Mouse (Mus musculus): ENCODE data around the gene Gpr88. TPM values are rescaled to one million over a fixed set of nuclear protein-coding genes. Genes with fewer than 3 reads are reported as not detected.
A peak's percentile ranks its signal among the peaks of the same experiment; 100 is the strongest.

The Gpr88 gene
- polyA plus RNA-seq, 1 experiment from 2014 or later: 0.30 TPM

- no peaks in the 10 kb centered on the region for H3K27me3 ChIP-seq (ENCODE audit: insufficient read depth, low read length)
- 80% methylated on average over 6 of the region's 6 CpGs for WGBS
- TF ChIP-seq CTCF (IDR thresholded peaks at IDR 0.05; ENCODE audit: low read depth): no peak
- no peak overlapping the region for H3K4me3 ChIP-seq (replicated peaks; ENCODE audit: low read depth, low read length)
- no peak overlapping the region for H3K9ac ChIP-seq (ENCODE audit: low read depth, low read length)
- 0 out of 2 replicates have a peak, but pooled peaks cover 3% of the 10 kb centered on the region for H3K36me3 ChIP-seq (ENCODE audit: insufficient read depth, low read length)
- H3K9me3 ChIP-seq (replicated peaks; ENCODE audit: low read length): no peaks in the 10 kb centered on the region
- ATAC-seq (replicated peaks; ENCODE audit: low FRiP score, low read depth): no peak
- no peaks in the 10 kb centered on the region for H3K4me1 ChIP-seq (replicated peaks; ENCODE audit: insufficient read depth, low read length)
- no peak for DNase-seq (ENCODE audit: low spot score)
- H3K27ac ChIP-seq: no peak overlapping the region
- H3K4me2 ChIP-seq (ENCODE audit: low read length): no peak overlapping the region
Measured at GRCm38 (mm10) chr3:116271679-116272078, 18.4 kb upstream of the Gpr88 start.

GRCm38 (mm10) chr3:116267036-116267654, 13.8 kb upstream of the Gpr88 start:
- H3K4me2 ChIP-seq (ENCODE audit: low read length): no peak overlapping the region
- H3K27ac ChIP-seq: no peak overlapping the region
- no peaks in the 10 kb centered on the region for H3K4me1 ChIP-seq (replicated peaks; ENCODE audit: insufficient read depth, low read length)
- DNase-seq (ENCODE audit: low spot score) (no peak), ATAC-seq (replicated peaks; ENCODE audit: low FRiP score, low read depth) (0 out of 2 replicates have a peak, but pooled peaks have one; percentile 43)
- WGBS: 94% methylated on average over 2 of the region's 2 CpGs
- H3K9me3 ChIP-seq (replicated peaks; ENCODE audit: low read length): no peaks in the 10 kb centered on the region
- no peaks in the 10 kb centered on the region for H3K36me3 ChIP-seq (ENCODE audit: insufficient read depth, low read length)
- no peak overlapping the region for H3K9ac ChIP-seq (ENCODE audit: low read depth, low read length)
- no peaks in the 10 kb centered on the region for H3K27me3 ChIP-seq (ENCODE audit: insufficient read depth, low read length)
- H3K4me3 ChIP-seq (replicated peaks; ENCODE audit: low read depth, low read length): no peak overlapping the region
- TF ChIP-seq CTCF (IDR thresholded peaks at IDR 0.05; ENCODE audit: low read depth): no peak

GRCm38 (mm10) chr3:116266360-116266759, 13.1 kb upstream of the Gpr88 start:
- no peak for TF ChIP-seq CTCF (IDR thresholded peaks at IDR 0.05; ENCODE audit: low read depth)
- ATAC-seq (replicated peaks; ENCODE audit: low FRiP score, low read depth) (no peak), DNase-seq (ENCODE audit: low spot score) (no peak)
- Histone ChIP-seq H3K9me3 (replicated peaks; ENCODE audit: low read length) (no peaks in the 10 kb centered on the region), H3K36me3 (ENCODE audit: insufficient read depth, low read length) (no peaks in the 10 kb centered on the region), H3K4me2 (ENCODE audit: low read length) (no peak overlapping the region), H3K4me3 (replicated peaks; ENCODE audit: low read depth, low read length) (no peak overlapping the region), H3K27me3 (ENCODE audit: insufficient read depth, low read length) (no peaks in the 10 kb centered on the region), H3K27ac (no peak overlapping the region), H3K4me1 (replicated peaks; ENCODE audit: insufficient read depth, low read length) (no peaks in the 10 kb centered on the region), H3K9ac (ENCODE audit: low read depth, low read length) (no peak overlapping the region)
- WGBS: 68% methylated on average over 3 of the region's 3 CpGs

GRCm38 (mm10) chr3:116263977-116264376, 10.7 kb upstream of the Gpr88 start:
- 93% methylated on average over 1 of the region's 1 CpGs for WGBS
- no peaks in the 10 kb centered on the region for H3K4me1 ChIP-seq (replicated peaks; ENCODE audit: insufficient read depth, low read length)
- H3K4me3 ChIP-seq (replicated peaks; ENCODE audit: low read depth, low read length): no peak overlapping the region
- no peak overlapping the region for H3K9ac ChIP-seq (ENCODE audit: low read depth, low read length)
- no peaks in the 10 kb centered on the region for H3K9me3 ChIP-seq (replicated peaks; ENCODE audit: low read length)
- H3K4me2 ChIP-seq (ENCODE audit: low read length): no peak overlapping the region
- no peaks in the 10 kb centered on the region for H3K36me3 ChIP-seq (ENCODE audit: insufficient read depth, low read length)
- TF ChIP-seq CTCF (IDR thresholded peaks at IDR 0.05; ENCODE audit: low read depth): no peak
- ATAC-seq (replicated peaks; ENCODE audit: low FRiP score, low read depth) (no peak), DNase-seq (ENCODE audit: low spot score) (no peak)
- H3K27me3 ChIP-seq (ENCODE audit: insufficient read depth, low read length): no peaks in the 10 kb centered on the region
- no peak overlapping the region for H3K27ac ChIP-seq

- Histone ChIP-seq H3K9ac (ENCODE audit: low read depth, low read length) (no peak overlapping the region), H3K36me3 (ENCODE audit: insufficient read depth, low read length) (no peaks in the 10 kb centered on the region), H3K4me1 (replicated peaks; ENCODE audit: insufficient read depth, low read length) (no peaks in the 10 kb centered on the region), H3K9me3 (replicated peaks; ENCODE audit: low read length) (no peaks in the 10 kb centered on the region), H3K4me2 (ENCODE audit: low read length) (no peak overlapping the region), H3K27me3 (ENCODE audit: insufficient read depth, low read length) (no peaks in the 10 kb centered on the region), H3K4me3 (replicated peaks; ENCODE audit: low read depth, low read length) (no peak overlapping the region), H3K27ac (no peak overlapping the region)
- 81% methylated on average over 5 of the region's 5 CpGs for WGBS
- no peak for ATAC-seq (replicated peaks; ENCODE audit: low FRiP score, low read depth)
- no peak for DNase-seq (ENCODE audit: low spot score)
- no peak for TF ChIP-seq CTCF (IDR thresholded peaks at IDR 0.05; ENCODE audit: low read depth)
Measured at GRCm38 (mm10) chr3:116263061-116263460, 9.8 kb upstream of the Gpr88 start.

GRCm38 (mm10) chr3:116256104-116256503, 2.8 kb upstream of the Gpr88 start:
- TF ChIP-seq CTCF (IDR thresholded peaks at IDR 0.05; ENCODE audit: low read depth): no peak
- Histone ChIP-seq H3K27me3 (ENCODE audit: insufficient read depth, low read length) (peaks cover 26% of the 10 kb centered on the region), H3K4me2 (ENCODE audit: low read length) (no peak overlapping the region), H3K36me3 (ENCODE audit: insufficient read depth, low read length) (no peaks in the 10 kb centered on the region), H3K4me1 (replicated peaks; ENCODE audit: insufficient read depth, low read length) (peaks cover 14% of the 10 kb centered on the region; the same call in 1 of the 2 replicates), H3K4me3 (replicated peaks; ENCODE audit: low read depth, low read length) (no peak overlapping the region), H3K27ac (no peak overlapping the region), H3K9me3 (replicated peaks; ENCODE audit: low read length) (no peaks in the 10 kb centered on the region), H3K9ac (ENCODE audit: low read depth, low read length) (no peak overlapping the region)
- WGBS: 19% methylated on average over 5 of the region's 5 CpGs
- DNase-seq (ENCODE audit: low spot score): no peak
- ATAC-seq (replicated peaks; ENCODE audit: low FRiP score, low read depth): no peak

Data from kidney, postnatal 0 days (tissue).